Mouse (Mus musculus): ENCODE measurements at regions not wholly inside any gene's neighbourhood (a gene's known extent, or its start where the extent isn't known, plus 50 kb on each side); places are given as distances from the start of the nearest gene placed in this dataset.

DNA sequence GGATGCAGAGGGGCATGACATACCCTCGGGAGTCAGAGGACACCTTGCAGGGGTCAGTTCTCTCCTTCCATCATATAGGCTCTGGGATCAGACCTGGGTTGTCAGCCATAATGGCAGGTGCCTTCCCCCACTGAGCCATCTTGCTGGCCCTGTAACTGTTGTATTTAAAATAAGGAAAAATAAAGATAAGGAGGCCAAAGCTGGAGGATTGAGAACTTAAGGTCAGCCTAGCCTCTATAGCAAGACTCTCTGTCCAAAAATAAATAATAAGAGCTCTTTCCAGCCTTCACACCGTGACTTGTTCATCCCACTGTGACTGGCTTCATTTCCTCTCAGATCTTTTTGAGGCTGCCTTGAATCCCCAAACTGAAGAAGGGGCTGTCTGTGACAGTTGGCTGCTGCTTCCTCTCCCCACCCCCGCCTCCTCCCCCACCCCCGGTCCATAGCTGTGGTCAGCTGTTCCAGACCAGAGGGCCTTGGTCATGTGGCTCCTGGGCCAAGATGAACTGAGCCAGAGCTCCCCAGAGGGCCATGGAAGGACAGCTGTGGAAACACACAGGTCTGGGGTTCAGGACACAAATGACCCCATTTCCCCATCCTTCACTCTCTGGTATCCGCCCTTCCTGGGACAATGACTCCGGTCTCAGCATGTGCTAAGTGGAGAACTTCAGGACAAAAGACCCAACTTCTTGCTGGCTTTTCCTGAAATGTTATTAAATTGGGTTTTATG is 81.6 kb upstream of the Errfi1 start:
- TF ChIP-seq POLR2A (IDR thresholded peaks at IDR 0.05; ENCODE audit: low read depth, low read length) = no peak
- TF ChIP-seq CTCF (IDR thresholded peaks at IDR 0.05; ENCODE audit: extremely low read depth, insufficient read length, insufficient replicate concordance, low read depth, low read length) = no peak
